Mouse (Mus musculus): ENCODE data around the gene Uba7. TPM values are rescaled to one million over a fixed set of nuclear protein-coding genes. Genes with fewer than 3 reads are reported as not detected.
A peak's percentile ranks its signal among the peaks of the same experiment; 100 is the strongest.

The Uba7 gene
- total and polyA plus RNA-seq, 3 experiments, result 18.1 to 44.1 TPM; not detected in 1

DNA sequence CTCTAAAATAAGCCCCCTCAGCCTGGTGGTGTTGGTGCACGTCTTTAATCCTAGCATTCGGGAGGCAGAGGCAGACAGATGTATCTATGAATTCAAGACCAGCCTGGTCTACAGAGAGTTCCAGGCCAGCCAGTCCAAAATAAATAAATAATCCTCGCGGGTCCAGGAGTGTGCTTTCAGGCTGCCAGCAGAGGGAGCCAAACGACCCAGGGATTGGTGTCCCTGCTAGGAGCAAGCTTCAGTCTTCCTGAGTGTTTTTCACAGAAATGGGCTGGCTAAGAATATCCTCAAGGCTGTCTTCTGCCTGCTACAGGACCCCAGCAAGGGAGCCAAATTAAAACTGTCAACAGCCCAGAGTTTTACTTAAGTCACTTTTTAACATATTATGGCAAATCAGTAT is 11.6 kb upstream of the Uba7 start (continued):
- no peak for TF ChIP-seq MYC (IDR thresholded peaks at IDR 0.05; ENCODE audit: low read depth, low read length)
- TF ChIP-seq ETS1 (IDR thresholded peaks at IDR 0.05; ENCODE audit: low read depth, low read length), result no peak
- no peak for TF ChIP-seq E2F4 (IDR thresholded peaks at IDR 0.05; ENCODE audit: borderline replicate concordance, low read depth, low read length)
- TF ChIP-seq ZNF384 (IDR thresholded peaks at IDR 0.05; ENCODE audit: low read depth, low read length), result no peak
- TF ChIP-seq CHD2 (IDR thresholded peaks at IDR 0.05; ENCODE audit: low read length), result no peak

GRCm38 (mm10) chr9:107964681-107965080 is 10.6 kb upstream of the Uba7 start:
- Histone ChIP-seq H3K9ac (ENCODE audit: control insufficient read depth, low read depth, low read length, poor library complexity, severe bottlenecking) (no peak overlapping the region), H3K4me1 (ENCODE audit: control insufficient read depth in 1 of 2, insufficient read depth in 2 of 2, low read length in 2 of 2) (no peaks in the 10 kb centered on the region), H3K9me3 (replicated peaks; ENCODE audit: insufficient read depth, low read length) (no peaks in the 10 kb centered on the region), H3K27ac (ENCODE audit: control insufficient read depth, low read depth, low read length) (no peak overlapping the region), H3K4me3 (ENCODE audit: control insufficient read depth in 1 of 2, insufficient read depth in 1 of 2, low read depth in 2 of 2, low read length in 2 of 2) (no peak overlapping the region), H3K36me3 (ENCODE audit: control insufficient read depth in 1 of 2, insufficient read depth in 2 of 2, low read length in 2 of 2) (peaks cover 0 to 10% of the 10 kb centered on the region in 2 experiments; a peak in 2 of 4 replicates), H3K27me3 (ENCODE audit: control insufficient read depth in 1 of 2, insufficient read depth in 2 of 2, low read length in 2 of 2) (no peaks in the 10 kb centered on the region), H3K79me2 (ENCODE audit: control insufficient read depth, insufficient read depth, low read length, poor library complexity) (no peaks in the 10 kb centered on the region)
- TF ChIP-seq NELFE (IDR thresholded peaks at IDR 0.05; ENCODE audit: low read depth, low read length) (no peak), MYC (IDR thresholded peaks at IDR 0.05; ENCODE audit: low read depth, low read length) (0 out of 2 replicates have a peak, but pooled peaks have one; percentile 32)
- DNase-seq (ENCODE audit: low read depth, low spot score), result no peak

DNA sequence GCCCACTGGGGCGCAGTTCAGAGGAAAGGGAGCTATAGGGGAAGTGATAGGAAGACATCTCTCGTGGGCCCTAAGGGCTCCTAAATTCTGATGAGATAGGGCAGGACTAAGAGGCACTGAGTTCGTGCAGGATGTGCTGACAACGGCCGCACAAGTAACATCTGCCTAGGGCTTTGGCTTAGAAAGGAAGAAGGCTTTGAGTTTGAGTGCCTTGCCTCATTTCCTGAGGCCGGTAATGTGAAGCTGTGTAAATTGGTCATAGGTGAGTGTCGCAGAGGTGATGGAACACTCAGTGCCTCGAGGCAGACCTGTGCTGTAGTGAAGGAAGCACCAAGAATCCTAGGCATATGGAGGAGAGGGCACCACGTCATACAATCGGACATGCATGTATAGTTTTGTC is 8.6 kb upstream of the Uba7 start:
- no peak overlapping the region for H3K9ac ChIP-seq (ENCODE audit: control insufficient read depth, low read depth, low read length, poor library complexity, severe bottlenecking)
- H3K79me2 ChIP-seq (ENCODE audit: control insufficient read depth, insufficient read depth, low read length, poor library complexity), result no peaks in the 10 kb centered on the region
- peaks cover 8 to 13% of the 10 kb centered on the region in 2 experiments for H3K36me3 ChIP-seq (ENCODE audit: control insufficient read depth in 1 of 2, insufficient read depth in 2 of 2, low read length in 2 of 2)
- peaks cover 8 to 15% of the 10 kb centered on the region in 2 experiments; a peak in 3 of 4 replicates for H3K4me1 ChIP-seq (ENCODE audit: control insufficient read depth in 1 of 2, insufficient read depth in 2 of 2, low read length in 2 of 2)
- H3K4me3 ChIP-seq (ENCODE audit: control insufficient read depth in 1 of 2, insufficient read depth in 1 of 2, low read depth in 2 of 2, low read length in 2 of 2), result no peak overlapping the region
- no peaks in the 10 kb centered on the region for H3K9me3 ChIP-seq (replicated peaks; ENCODE audit: insufficient read depth, low read length)
- no peak for TF ChIP-seq GABPA (IDR thresholded peaks at IDR 0.05; ENCODE audit: low read depth, low read length)
- no peak for TF ChIP-seq ELF1 (IDR thresholded peaks at IDR 0.05; ENCODE audit: low read depth, low read length)
- TF ChIP-seq MAZ (IDR thresholded peaks at IDR 0.05; ENCODE audit: low read depth, low read length), result no peak
- DNase-seq (ENCODE audit: low read depth, low spot score), result no peak
- H3K27me3 ChIP-seq (ENCODE audit: control insufficient read depth in 1 of 2, insufficient read depth in 2 of 2, low read length in 2 of 2), result no peaks in the 10 kb centered on the region
- H3K27ac ChIP-seq (ENCODE audit: control insufficient read depth, low read depth, low read length), result no peak overlapping the region

DNA sequence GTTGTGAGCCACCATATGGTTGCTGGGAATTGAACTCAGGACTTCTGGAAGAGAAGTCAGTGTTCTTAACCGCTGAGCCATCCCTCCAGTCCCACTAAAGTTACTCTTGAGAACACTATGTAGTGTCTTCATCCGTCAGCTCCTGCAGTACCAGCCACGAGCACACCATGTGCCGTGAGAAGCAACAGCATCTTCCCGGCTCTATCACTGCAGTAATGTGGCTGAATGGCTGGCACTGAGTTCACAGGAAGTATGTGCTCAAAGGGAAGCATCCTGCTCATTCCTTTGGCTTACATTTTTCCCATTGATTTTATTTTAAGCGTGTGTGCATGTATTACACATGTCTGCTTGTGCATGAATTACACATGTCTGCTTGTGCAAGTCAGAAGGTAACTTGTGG is 7.9 kb upstream of the Uba7 start:
- TF ChIP-seq TAL1 (IDR thresholded peaks at IDR 0.05; ENCODE audit: low read length) (no peak), MAZ (IDR thresholded peaks at IDR 0.05; ENCODE audit: low read depth, low read length) (no peak), USF1 (IDR thresholded peaks at IDR 0.05; ENCODE audit: low read depth, low read length) (no peak), ZC3H11A (IDR thresholded peaks at IDR 0.05; ENCODE audit: low read depth, low read length) (no peak), POLR2A (IDR thresholded peaks at IDR 0.05; ENCODE audit: control insufficient read depth in 1 of 2, insufficient read depth in 1 of 2, low read depth in 1 of 2, low read length in 2 of 2, poor library complexity in 1 of 2) (no peak), GATA1 (IDR thresholded peaks at IDR 0.05; ENCODE audit: low read depth, low read length) (no peak), USF2 (IDR thresholded peaks at IDR 0.05; ENCODE audit: borderline replicate concordance in 1 of 2, insufficient read depth in 1 of 2, low read depth in 1 of 2, low read length in 2 of 2) (no peak), MEF2A (IDR thresholded peaks at IDR 0.05; ENCODE audit: extremely low read depth, insufficient replicate concordance, low read depth, low read length, poor library complexity, severe bottlenecking) (no peak), RAD21 (IDR thresholded peaks at IDR 0.05; ENCODE audit: low read depth, low read length) (no peak), POLR2AphosphoS5 (IDR thresholded peaks at IDR 0.05; ENCODE audit: borderline replicate concordance, low read depth, low read length) (no peak), BHLHE40 (IDR thresholded peaks at IDR 0.05; ENCODE audit: borderline replicate concordance, low read depth, low read length) (no peak), KAT2A (conservative IDR thresholded peaks at IDR 0.05; ENCODE audit: low read depth, low read length) (no peak)
- no peaks in the 10 kb centered on the region for H3K9me3 ChIP-seq (replicated peaks; ENCODE audit: insufficient read depth, low read length)
- no peak overlapping the region for H3K27ac ChIP-seq (ENCODE audit: control insufficient read depth, low read depth, low read length)
- H3K4me1 ChIP-seq (ENCODE audit: control insufficient read depth in 1 of 2, insufficient read depth in 2 of 2, low read length in 2 of 2), result peaks cover 10 to 20% of the 10 kb centered on the region in 2 experiments; a peak in 3 of 4 replicates
- no peak for DNase-seq (ENCODE audit: low read depth, low spot score)
- H3K9ac ChIP-seq (ENCODE audit: control insufficient read depth, low read depth, low read length, poor library complexity, severe bottlenecking), result no peak overlapping the region
- peaks cover 8 to 16% of the 10 kb centered on the region in 2 experiments for H3K36me3 ChIP-seq (ENCODE audit: control insufficient read depth in 1 of 2, insufficient read depth in 2 of 2, low read length in 2 of 2)
- no peak overlapping the region for H3K4me3 ChIP-seq (ENCODE audit: control insufficient read depth in 1 of 2, insufficient read depth in 1 of 2, low read depth in 2 of 2, low read length in 2 of 2)
- no peaks in the 10 kb centered on the region for H3K79me2 ChIP-seq (ENCODE audit: control insufficient read depth, insufficient read depth, low read length, poor library complexity)
- H3K27me3 ChIP-seq (ENCODE audit: control insufficient read depth in 1 of 2, insufficient read depth in 2 of 2, low read length in 2 of 2), result no peaks in the 10 kb centered on the region

Data from MEL (cell line).